Mouse (Mus musculus): ENCODE results near the gene Gm10322. TPM values are rescaled to one million over a fixed set of nuclear protein-coding genes. Genes with fewer than 3 reads are reported as not detected.

Gm10322 gene
- total RNA-seq (2015; ENCODE audit: low replicate concordance) (not detected in 2 replicates), total RNA-seq (2017; ENCODE audit: low replicate concordance) (not detected in 2 replicates)

- ATAC-seq (replicated peaks; ENCODE audit: low FRiP score, poor library complexity, severe bottlenecking): peak; percentile 80
These were observed at the start of gene Gm10322 for GRCm38 (mm10) chr10:59615981-59616520. TSS of gene Gm10322 (plus strand) at chr10:59616063.

GRCm38 (mm10) chr10:59566968-59567367 lies 48.9 kb upstream of the Gm10322 start:
- no peak for ATAC-seq (replicated peaks; ENCODE audit: low FRiP score, poor library complexity, severe bottlenecking)

DNA sequence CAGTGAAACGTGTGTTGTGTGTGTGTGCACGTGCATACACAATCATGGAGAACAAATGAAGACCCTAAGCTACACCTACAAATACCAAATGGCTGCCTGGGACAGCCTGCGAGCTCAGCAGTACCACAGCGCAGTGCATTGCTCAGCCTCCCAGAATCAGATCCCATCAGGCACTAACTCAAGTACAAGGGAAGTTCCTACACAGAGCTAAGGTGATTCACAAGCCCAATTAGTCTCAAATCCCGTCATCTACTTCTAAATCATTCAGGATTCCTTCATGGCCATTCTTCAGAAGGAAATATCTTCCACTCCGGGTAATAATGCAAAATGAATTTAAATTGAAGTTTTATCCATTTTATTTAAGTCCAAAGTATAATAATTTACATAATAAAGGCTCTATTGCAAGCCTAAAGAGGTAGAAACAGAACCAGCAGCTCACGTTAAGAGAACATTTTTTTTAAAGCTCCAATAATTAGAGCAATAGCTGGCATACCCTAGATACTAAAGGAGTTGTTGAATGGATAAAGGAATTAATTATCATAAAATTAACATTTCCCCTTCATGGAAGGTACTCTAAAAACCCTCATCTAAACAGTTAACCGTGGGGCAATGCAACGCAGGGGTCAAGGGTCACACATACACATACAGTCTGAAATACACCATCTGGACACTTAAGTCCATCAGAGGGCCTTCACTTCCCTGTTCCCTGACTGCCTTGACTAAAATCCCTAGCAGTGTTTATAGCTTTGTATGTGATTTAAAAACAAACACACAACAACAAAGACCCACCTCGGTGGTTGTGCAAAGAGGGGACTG lies 47.0 kb upstream of the Gm10322 start:
- no peak for ATAC-seq (replicated peaks; ENCODE audit: low FRiP score, poor library complexity, severe bottlenecking)

DNA sequence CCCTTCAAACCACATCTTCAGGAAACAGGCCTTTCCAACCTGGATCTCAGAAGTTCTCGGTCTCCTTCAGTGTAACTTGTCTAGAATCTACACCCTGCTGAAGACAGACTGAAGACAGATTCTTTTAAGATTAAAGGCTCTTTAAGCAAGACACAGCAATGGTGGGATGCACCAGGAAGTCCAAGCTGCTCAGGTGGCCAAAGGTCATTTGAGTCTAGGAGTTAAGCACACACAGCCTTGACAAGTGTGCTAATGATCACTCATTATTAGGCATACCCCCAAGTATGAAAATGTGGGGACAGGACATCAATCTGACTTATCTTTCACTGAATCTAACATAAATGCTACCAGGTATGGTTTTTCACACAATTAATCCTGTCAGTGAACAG lies 46.4 kb upstream of the Gm10322 start:
- ATAC-seq (replicated peaks; ENCODE audit: low FRiP score, poor library complexity, severe bottlenecking): no peak

- ATAC-seq (replicated peaks; ENCODE audit: low FRiP score, poor library complexity, severe bottlenecking): no peak
These were observed 45.5 kb upstream of the Gm10322 start for GRCm38 (mm10) chr10:59570360-59570759.

GRCm38 (mm10) chr10:59570780-59571179 lies 45.1 kb upstream of the Gm10322 start:
- ATAC-seq (replicated peaks; ENCODE audit: low FRiP score, poor library complexity, severe bottlenecking): 0 out of 2 replicates have a peak, but pooled peaks have one; percentile 62

GRCm38 (mm10) chr10:59571273-59571672 lies 44.6 kb upstream of the Gm10322 start:
- 0 out of 2 replicates have a peak, but pooled peaks have one; percentile 30 for ATAC-seq (replicated peaks; ENCODE audit: low FRiP score, poor library complexity, severe bottlenecking)

- ATAC-seq (replicated peaks; ENCODE audit: low FRiP score, poor library complexity, severe bottlenecking): no peak
These were observed 43.9 kb upstream of the Gm10322 start for GRCm38 (mm10) chr10:59571964-59572363.

GRCm38 (mm10) chr10:59576305-59576704 lies 39.6 kb upstream of the Gm10322 start:
- no peak for ATAC-seq (replicated peaks; ENCODE audit: low FRiP score, poor library complexity, severe bottlenecking)

DNA sequence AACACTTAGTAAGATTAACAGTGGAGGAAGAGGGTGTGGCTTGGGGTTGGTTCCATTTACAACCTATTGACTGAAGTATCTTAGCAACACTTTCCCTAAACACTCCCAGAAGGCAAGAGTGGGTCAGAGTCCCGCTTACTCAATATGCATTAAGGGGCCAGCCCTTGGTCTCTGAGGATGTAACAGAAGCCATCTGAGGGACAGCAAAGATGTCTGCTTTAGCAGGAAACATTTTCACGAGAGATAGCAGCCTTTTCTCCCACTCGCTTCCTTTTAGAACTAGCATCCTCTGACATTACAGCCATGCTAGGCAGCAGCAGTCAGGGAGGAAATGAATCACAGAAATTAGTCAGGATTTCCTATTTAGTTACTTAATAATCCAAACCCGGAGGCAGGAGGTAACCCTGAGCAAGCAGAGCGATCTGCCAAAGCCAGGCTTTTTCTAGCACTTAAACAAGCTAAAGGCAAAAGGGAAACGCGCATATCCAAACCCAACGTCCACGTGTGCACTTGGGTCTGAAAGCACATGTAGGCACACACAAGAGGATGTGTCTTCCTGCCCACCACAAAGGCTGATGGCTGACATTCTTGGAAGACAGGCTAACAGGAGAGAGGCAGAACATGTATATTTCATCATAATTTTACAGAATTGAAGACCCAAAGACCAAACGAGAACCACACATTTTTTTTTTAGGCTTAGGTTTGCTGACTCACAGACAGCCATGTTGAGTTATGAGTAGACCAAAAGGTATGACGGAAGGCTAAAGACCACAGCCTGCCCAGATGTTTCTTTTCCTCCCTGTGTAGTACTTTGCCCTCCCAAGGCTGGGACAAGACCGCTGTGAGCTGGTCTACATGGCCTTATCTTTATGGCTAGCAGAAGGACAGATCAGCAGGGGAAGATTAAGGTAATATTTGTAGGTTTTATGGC lies 37.7 kb upstream of the Gm10322 start:
- peak; percentile 66 for ATAC-seq (replicated peaks; ENCODE audit: low FRiP score, poor library complexity, severe bottlenecking)

DNA sequence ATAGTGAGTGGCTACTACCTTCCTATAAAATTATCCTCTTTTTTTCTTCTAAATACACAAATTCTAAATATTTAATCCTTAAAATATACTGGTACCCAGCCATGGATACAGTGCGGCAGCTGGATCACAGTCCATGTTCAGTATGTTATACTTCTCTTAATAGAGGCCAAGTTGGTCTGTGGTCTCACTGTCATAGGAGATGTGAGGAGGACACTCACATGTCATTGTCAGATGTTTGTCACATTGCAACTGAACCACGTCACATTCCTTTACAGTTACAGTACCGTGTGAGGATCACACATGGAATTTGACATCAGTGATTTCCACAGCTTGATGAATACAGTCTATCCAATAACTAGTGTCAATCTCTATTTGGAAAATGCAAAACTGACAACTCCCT lies 36.2 kb upstream of the Gm10322 start:
- ATAC-seq (replicated peaks; ENCODE audit: low FRiP score, poor library complexity, severe bottlenecking): no peak

GRCm38 (mm10) chr10:59580593-59581149 lies 35.2 kb upstream of the Gm10322 start:
- ATAC-seq (replicated peaks; ENCODE audit: low FRiP score, poor library complexity, severe bottlenecking): no peak

- ATAC-seq (replicated peaks; ENCODE audit: low FRiP score, poor library complexity, severe bottlenecking): no peak
These were observed 33.9 kb upstream of the Gm10322 start for GRCm38 (mm10) chr10:59581826-59582543.

DNA sequence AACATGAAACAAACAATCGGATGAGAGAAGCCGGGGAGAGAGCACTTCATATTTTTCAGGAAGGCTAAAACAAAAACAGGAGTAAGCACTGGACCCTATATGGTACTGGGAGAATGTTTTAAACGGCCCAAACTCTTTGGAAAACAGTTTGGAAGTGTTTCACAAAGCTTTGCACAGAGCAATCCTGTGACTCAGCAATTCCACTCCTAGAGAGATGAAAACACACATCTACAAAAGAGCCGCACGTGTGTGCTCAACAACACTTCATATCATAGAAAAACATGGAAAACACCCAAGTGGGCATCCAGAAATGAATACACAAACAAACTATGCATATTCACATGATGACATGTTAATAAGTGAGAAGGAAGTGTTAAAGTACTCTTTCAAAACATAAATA lies 30.2 kb upstream of the Gm10322 start:
- no peak for ATAC-seq (replicated peaks; ENCODE audit: low FRiP score, poor library complexity, severe bottlenecking)

- ATAC-seq (replicated peaks; ENCODE audit: low FRiP score, poor library complexity, severe bottlenecking): no peak
These were observed 29.0 kb upstream of the Gm10322 start for GRCm38 (mm10) chr10:59586821-59587220.

- ATAC-seq (replicated peaks; ENCODE audit: low FRiP score, poor library complexity, severe bottlenecking): no peak
These were observed 27.7 kb upstream of the Gm10322 start for GRCm38 (mm10) chr10:59588135-59588534.

GRCm38 (mm10) chr10:59589420-59589819 lies 26.4 kb upstream of the Gm10322 start:
- no peak for ATAC-seq (replicated peaks; ENCODE audit: low FRiP score, poor library complexity, severe bottlenecking)

GRCm38 (mm10) chr10:59589856-59590255 lies 26.0 kb upstream of the Gm10322 start:
- ATAC-seq (replicated peaks; ENCODE audit: low FRiP score, poor library complexity, severe bottlenecking): no peak

GRCm38 (mm10) chr10:59590606-59591005 lies 25.3 kb upstream of the Gm10322 start:
- no peak for ATAC-seq (replicated peaks; ENCODE audit: low FRiP score, poor library complexity, severe bottlenecking)

Measured in erythroid progenitor cell, adult 5-6 weeks (primary cell).